Mouse (Mus musculus) mouse embryonic stem cell (cell line): ENCODE measurements around the gene Gm42417.

ENCODE experiments used
- in situ Hi-C, 2 experiments: fragments of 300-500 bp; cut with MboI; formaldehyde crosslinking; loops; 1 replicate in 1 of 2; 3 replicates in 1 of 2; pipeline ENCODE4 v1.14.3; 2019 to 2020; ENCODE audit warnings: low sequenced_read_pairs in 2 of 2, low pct_unique_long_range_greater_than_20kb in 1 of 2, mixed read lengths in 1 of 2; ENCODE audit not compliant: unreplicated experiment in 1 of 2

The Gm42417 gene

DNA sequence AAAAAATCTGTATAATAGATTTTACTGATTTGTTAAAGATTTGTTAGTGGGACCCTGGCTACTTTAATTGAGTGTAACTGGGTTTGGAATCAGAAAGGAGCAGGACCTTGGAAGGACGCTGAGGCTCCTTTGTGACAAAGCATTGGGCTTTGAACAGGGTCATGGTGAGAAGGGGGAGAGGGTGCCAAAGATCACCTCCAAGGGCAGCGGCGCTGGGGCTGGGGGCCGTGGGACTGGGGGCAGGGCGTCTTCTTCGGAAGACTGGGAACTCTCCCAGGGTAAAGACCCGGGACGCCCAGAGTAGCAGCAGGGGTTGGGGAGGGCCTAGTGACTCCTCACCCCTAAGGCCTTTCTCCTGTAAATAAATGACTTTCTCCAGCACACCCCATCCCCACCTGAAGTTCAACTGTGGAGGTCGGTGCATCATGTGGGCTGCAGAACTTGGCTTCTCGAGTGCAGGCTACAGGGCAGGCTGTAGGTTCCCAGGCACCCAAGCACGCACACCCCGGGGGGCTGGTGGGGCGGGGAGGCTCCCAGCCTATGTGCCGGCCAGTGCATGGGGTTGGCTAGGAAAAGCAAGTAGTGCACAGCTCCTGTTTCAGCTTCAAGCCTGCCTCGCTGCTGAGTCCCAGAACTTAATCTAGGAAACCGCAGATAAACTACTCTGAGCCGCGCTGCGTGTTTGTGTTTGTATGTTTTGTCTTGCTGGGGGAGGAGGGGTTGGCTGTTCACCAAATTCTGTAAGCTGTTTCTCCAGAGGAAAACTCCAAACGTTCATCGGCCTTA, 28.8 kb upstream of the Gm42417 start:
- in situ Hi-C loops, result no loop called here

DNA sequence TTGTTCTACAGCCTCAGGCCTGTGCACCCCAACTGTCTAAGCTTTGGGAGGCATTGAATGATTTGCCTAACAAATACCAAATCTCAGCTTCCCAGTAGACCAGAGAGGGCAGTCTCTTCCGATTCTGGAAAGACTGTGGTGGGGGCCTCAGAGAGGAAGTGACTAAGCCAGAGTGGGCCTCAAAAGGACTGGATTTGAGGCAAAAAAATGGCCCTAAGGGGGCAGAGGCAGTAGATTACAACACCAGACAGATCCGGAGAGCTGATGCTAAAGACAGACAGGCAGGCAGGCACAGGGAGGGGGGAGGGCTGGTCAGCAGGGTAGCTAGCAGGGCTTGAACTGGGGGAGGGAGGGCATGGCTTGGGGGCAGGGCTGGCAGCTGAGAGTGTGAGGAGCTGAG, 27.2 kb upstream of the Gm42417 start:
- in situ Hi-C loops, result no loop called here

DNA sequence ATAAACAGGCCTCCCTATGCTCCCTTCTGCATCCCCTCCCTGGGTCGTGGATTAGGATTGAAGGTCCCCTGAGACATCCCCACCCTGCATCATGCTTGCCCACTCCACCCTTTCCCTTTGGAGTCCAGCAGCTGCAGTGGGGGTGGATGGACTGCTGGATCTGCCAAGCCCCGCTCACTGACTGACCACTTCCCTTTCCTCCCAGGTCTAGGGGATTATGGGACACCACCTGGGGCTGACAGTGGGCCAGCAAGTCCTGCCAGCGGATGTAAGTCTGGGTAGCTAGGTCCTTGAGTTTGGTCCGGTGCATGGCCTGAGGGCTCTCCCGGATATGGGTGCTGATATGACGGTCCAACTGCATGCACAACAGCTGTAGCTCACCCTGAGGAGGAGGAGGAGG, 24.9 kb upstream of the Gm42417 start:
- in situ Hi-C loops, result no loop called here

DNA sequence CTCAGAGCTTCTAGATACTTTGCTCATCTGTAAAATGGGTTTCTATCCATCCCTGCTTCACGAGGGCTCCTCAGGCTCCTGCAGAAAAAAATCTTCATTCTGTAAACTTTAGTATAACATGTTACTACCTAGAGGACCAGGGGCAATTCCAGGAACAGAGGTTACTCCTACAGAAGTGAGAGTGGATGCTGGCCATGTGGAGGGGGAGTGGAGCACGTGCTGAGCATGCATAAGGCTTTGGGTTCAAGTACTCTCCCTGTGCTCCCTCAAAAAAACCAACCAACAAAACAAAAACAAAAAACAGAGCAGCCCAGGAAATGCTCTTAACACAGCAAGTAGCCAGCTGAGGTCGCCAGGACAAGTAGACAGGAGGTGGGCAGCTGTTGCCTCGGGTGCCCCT, 24.4 kb upstream of the Gm42417 start:
- in situ Hi-C loops, result no loop called here

GRCm38 (mm10) chr1:36563197-36563596, 24.0 kb upstream of the Gm42417 start:
- in situ Hi-C loops, result no loop called here

DNA sequence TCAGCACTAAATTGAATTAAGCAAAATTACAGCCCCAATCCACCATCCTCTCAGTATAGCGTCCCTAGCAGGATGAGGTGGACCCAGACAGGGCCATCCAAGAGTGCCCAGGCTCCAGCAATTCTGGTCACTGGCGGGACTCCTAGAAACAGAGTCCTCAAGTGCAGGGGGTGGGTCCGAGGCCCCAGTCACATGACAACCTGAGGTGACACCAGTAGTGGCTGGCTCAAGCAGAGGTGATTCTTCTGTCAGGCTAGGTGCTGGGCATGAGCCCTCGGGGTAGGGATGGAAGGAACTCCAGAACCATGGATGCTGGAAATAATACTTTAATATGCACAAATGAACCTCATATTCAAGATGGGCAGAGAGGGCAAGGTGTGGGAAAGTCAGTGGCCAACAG, 23.2 kb upstream of the Gm42417 start:
- in situ Hi-C loops, result no loop called here

DNA sequence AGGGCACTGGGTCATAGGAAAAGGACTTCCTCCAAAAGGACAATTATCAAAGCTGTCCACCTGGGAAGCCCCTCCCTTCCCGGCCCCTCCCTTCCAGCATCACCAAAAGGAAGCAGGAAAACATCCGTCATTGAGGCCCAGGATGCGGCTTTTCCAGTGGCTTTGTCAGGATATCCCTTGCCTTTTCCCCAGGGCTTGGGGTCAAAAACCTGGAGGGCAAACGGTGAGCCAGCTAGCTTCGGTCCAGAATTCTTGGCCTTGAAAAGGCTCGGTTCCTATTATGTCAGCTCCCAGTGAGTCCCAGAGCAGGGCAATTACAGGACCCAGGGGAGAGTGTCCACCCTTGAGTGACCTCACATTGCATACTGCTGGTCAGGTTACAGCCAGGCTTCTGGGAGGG, 21.7 kb upstream of the Gm42417 start:
- in situ Hi-C loops, result no loop called here

- in situ Hi-C loops, result loop anchor here in 1 of 2 experiments (10.0 kb wide), 1 partner anchor 55 kb away; no protein-coding TSS in a partner anchor
Measured at GRCm38 (mm10) chr1:36559888-36560287, 20.7 kb upstream of the Gm42417 start.

DNA sequence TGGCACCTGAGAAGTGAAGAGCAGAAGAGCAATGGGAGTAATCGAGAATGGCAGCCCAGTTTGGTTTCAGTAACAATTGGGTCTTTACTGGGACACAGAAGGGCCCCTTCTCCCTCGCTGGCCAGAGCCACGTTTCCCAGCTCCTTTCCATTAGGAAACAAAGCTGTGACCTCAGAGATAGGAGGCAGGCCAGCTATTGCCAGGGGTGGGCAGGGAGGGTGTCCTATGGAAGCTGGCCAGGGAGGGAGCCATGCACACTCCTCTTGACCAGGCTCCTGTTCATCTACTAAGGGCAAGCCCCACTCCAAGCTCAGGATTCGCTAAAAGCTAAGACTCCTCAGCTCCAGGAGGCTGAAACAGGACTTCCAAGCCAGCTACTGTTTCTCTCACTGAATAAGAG, 20.0 kb upstream of the Gm42417 start:
- in situ Hi-C loops, result loop anchor here in 1 of 2 experiments (10.0 kb wide), 1 partner anchor 56 kb away; no protein-coding TSS in a partner anchor

DNA sequence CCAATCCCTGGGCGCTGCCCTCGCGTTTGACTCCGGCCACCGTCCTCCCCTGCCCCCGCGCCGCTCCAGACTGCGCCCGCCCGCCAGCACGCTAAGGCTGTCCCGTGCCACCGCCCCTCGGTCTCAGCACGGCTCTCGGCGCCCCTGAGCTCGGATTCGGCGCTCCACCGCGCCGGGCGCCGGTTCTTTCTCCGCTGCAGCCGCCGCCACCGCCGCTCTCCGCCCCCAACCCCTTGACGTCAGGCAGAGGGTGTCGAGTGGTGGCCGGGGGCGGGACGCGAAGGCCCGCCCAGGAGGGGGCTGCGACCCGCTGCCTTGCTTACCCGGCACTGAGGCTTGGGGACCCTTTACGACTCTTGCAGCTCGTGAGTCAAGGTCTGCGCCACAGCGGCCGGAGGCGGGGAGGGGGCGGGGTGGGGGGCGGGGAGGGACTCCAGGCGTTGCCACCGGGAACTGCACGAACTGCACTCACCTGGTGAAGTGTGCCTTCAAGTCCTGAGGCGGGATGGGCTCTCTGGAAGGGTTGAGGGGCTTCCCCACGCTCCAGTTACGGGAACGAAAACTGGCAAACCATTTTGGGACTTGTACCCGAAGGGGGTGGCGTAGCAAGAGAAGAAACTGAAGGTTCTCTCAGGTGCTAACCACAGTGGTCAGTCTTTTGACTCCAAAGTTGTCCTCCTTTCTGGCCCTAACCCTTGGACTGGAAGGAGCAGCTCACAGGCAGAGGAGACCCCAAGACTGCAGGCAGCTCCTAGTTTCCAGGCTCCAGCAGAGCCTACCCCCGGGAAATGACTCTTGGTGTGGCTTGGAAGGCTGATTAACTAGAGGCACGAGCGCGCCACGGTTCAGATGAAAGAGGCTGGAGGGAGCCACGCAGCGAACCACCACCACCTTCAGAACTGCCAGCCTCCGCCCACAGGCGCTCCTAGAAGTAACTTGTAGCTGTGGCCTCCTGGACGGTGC, 19.1 kb upstream of the Gm42417 start, which contains the start of gene Sema4c:
TSS of gene Sema4c (minus strand) at position 319 of the 963 bp plus-strand sequence.
- in situ Hi-C loops, result loop anchor here in 1 of 2 experiments (10.0 kb wide), 1 partner anchor 56 kb away; no protein-coding TSS in a partner anchor

DNA sequence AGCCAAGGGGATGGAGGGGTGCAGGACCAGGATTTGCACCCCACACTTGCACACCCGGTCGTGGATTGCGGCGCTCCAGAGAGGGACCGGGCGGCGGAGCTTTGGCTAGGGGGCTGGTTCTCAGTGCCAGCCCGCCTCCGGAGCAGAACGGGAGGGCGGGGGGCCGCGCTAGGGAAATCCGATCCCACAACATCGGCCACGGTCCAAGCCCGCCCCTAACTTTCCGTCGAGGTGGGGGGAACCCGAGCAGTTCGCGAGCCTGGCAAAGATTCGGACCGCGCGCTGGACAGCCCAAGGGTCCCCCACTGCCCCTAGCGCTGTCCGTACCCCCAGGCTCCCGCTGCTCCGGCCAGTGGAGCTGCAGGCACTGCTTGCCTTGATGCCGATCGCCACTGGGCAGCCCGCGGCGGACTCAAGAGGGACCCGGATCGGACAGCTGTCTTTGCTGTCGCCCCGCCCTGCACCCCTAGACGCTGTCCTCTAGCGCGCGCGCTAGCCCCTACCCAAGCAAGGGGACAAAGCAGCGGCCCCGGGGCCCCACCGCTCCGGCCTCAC, 18.3 kb upstream of the Gm42417 start:
- in situ Hi-C loops, result loop anchor here in 1 of 2 experiments (10.0 kb wide), 1 partner anchor 57 kb away; no protein-coding TSS in a partner anchor

GRCm38 (mm10) chr1:36556553-36557456, 17.6 kb upstream of the Gm42417 start:
- in situ Hi-C loops, result loop anchor here in 1 of 2 experiments (10.0 kb wide), 1 partner anchor 58 kb away; no protein-coding TSS in a partner anchor

DNA sequence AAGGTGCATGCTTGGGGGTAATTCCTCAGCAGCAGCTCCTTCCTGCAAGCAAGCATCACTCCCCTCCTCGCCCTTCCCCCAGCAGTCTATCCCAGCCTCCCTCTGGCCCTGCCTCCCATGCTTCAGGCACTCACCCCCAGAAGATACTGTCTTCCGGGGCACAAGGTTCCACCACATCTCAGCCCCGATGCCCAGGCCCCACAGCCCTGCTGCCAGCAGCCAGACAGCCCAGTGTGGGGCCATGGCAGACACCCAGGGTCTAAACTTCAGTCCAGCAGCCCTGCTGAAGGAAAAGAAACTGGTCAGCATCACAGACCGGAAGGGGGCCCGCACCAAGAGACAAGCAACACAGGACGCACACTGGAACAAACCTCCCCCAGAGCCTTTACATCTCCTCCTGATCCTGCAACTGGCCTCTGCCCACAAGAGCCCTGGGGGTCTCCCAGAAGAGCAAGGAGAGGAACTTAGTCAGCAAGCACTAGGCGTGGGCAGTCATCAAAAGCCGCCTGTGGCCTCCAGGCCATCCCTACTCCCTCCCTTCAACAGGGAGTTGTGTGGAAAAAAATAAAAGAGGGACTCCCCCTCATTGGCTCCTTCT, 16.7 kb upstream of the Gm42417 start:
- in situ Hi-C loops, result loop anchor here in 1 of 2 experiments (10.0 kb wide), 1 partner anchor 59 kb away; no protein-coding TSS in a partner anchor

GRCm38 (mm10) chr1:36554633-36555399, 15.6 kb upstream of the Gm42417 start:
- in situ Hi-C loops, result loop anchor here in 1 of 2 experiments (10.0 kb wide), 1 partner anchor 60 kb away; no protein-coding TSS in a partner anchor

- in situ Hi-C loops, result loop anchor here in 1 of 2 experiments (10.0 kb wide), 1 partner anchor 62 kb away; no protein-coding TSS in a partner anchor
Measured at GRCm38 (mm10) chr1:36552506-36552905, 13.3 kb upstream of the Gm42417 start.

DNA sequence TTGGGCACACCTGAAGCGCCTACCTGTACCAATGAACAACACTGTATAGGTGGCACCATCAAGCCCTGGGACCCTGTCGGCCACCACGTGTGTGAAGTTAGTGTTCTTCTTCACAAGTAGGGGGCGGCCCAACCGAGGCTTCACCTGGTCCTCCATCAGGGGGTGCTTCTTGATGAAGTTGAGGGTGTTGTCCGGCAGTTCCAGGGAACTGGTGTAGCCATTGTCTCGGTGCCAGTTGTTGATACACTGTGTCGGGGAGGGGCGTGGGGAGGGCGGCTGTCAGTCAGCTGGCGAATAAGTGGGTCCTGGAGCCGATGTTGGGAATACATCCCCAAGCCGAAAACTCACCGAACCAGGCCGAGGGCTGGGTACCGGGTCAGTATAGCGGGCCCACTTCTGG, 12.7 kb upstream of the Gm42417 start:
- in situ Hi-C loops, result loop anchor here in 1 of 2 experiments (10.0 kb wide), 1 partner anchor 63 kb away; no protein-coding TSS in a partner anchor
